Mouse (Mus musculus) E14TG2a.4 (cell line): ENCODE measurements around the gene Zmynd8.

Experiments used
- H3K27me3 ChIP-seq: 2 replicates; pipeline ENCODE4 v1.6.1; 2014; ENCODE audit warnings: low read length, control low read depth; ENCODE audit not compliant: insufficient read depth
- H3K36me3 ChIP-seq: 2 replicates; pipeline ENCODE4 v1.6.1; 2014; ENCODE audit warnings: low read length, control low read depth; ENCODE audit not compliant: insufficient read depth
- H3K4me1 ChIP-seq: replicated peaks from 2 replicates; pipeline ENCODE4 v1.6.1; 2014; ENCODE audit warnings: low read depth, low read length, control low read depth
- H3K4me3 ChIP-seq: replicated peaks from 2 replicates; pipeline ENCODE4 v1.5.1; 2014; ENCODE audit warnings: mild to moderate bottlenecking, low read length
- H3K9me3 ChIP-seq: 2 replicates; pipeline ENCODE4 v1.6.1; 2014; ENCODE audit warnings: low read length, control low read depth
- CTCF ChIP-seq: conservative IDR thresholded peaks from 2 replicates; pipeline ENCODE4 v1.5.1; 2014; ENCODE audit warnings: low read length
- NANOG ChIP-seq: IDR thresholded peaks from 2 replicates; pipeline ENCODE4 v1.6.1; 2014; ENCODE audit warnings: borderline replicate concordance, low read length, mixed read lengths
- POU5F1 ChIP-seq: IDR thresholded peaks from 2 replicates; pipeline ENCODE4 v1.6.1; 2014; ENCODE audit warnings: low read length, borderline replicate concordance

Zmynd8 gene

GRCm38 (mm10) chr2:165925144-165925543 lies 26.3 kb upstream of the Zmynd8 start:
- Histone ChIP-seq H3K4me1 (peaks cover 61% of the 10 kb centered on the region), H3K9me3 (no peaks in the 10 kb centered on the region), H3K4me3 (0 out of 2 replicates have a peak overlapping the region, but pooled peaks have one; percentile 37), H3K36me3 (no peaks in the 10 kb centered on the region), H3K27me3 (peaks cover 5% of the 10 kb centered on the region; the same call in 1 of the 2 replicates)
- no peak for TF ChIP-seq POU5F1
- TF ChIP-seq CTCF = no peak
- no peak for TF ChIP-seq NANOG

GRCm38 (mm10) chr2:165924695-165925094 lies 25.9 kb upstream of the Zmynd8 start:
- peaks cover 5% of the 10 kb centered on the region; the same call in 1 of the 2 replicates for H3K27me3 ChIP-seq
- H3K36me3 ChIP-seq = no peaks in the 10 kb centered on the region
- no peak for TF ChIP-seq POU5F1
- no peak for TF ChIP-seq CTCF
- no peak for TF ChIP-seq NANOG
- no peaks in the 10 kb centered on the region for H3K9me3 ChIP-seq
- H3K4me3 ChIP-seq = no peak overlapping the region
- peaks cover 61% of the 10 kb centered on the region for H3K4me1 ChIP-seq

GRCm38 (mm10) chr2:165923715-165924114 lies 24.9 kb upstream of the Zmynd8 start:
- H3K4me3 ChIP-seq = no peak overlapping the region
- no peaks in the 10 kb centered on the region for H3K36me3 ChIP-seq
- TF ChIP-seq NANOG (no peak), CTCF (no peak), POU5F1 (no peak)
- no peaks in the 10 kb centered on the region for H3K9me3 ChIP-seq
- H3K27me3 ChIP-seq = peaks cover 5% of the 10 kb centered on the region; the same call in 1 of the 2 replicates
- peaks cover 61% of the 10 kb centered on the region for H3K4me1 ChIP-seq

GRCm38 (mm10) chr2:165922994-165923393 lies 24.2 kb upstream of the Zmynd8 start:
- Histone ChIP-seq H3K27me3 (peaks cover 3% of the 10 kb centered on the region; the same call in 1 of the 2 replicates), H3K4me1 (peaks cover 58% of the 10 kb centered on the region), H3K4me3 (peak overlapping the region; percentile 32; the same call in 1 of the 2 replicates), H3K9me3 (no peaks in the 10 kb centered on the region), H3K36me3 (no peaks in the 10 kb centered on the region)
- TF ChIP-seq CTCF = no peak
- no peak for TF ChIP-seq POU5F1
- TF ChIP-seq NANOG = no peak

- TF ChIP-seq POU5F1 (no peak), CTCF (no peak), NANOG (no peak)
- Histone ChIP-seq H3K9me3 (no peaks in the 10 kb centered on the region), H3K36me3 (no peaks in the 10 kb centered on the region), H3K27me3 (0 out of 2 replicates have a peak, but pooled peaks cover 3% of the 10 kb centered on the region), H3K4me1 (peaks cover 50% of the 10 kb centered on the region), H3K4me3 (peak overlapping the region; percentile 52)
These were observed 23.4 kb upstream of the Zmynd8 start for GRCm38 (mm10) chr2:165922047-165922728.

- Histone ChIP-seq H3K4me3 (no peak overlapping the region), H3K9me3 (no peaks in the 10 kb centered on the region), H3K36me3 (no peaks in the 10 kb centered on the region), H3K27me3 (peaks cover 22% of the 10 kb centered on the region), H3K4me1 (peaks cover 25% of the 10 kb centered on the region)
- TF ChIP-seq NANOG (no peak), POU5F1 (no peak), CTCF (peak; percentile 82)
These were observed 15.5 kb upstream of the Zmynd8 start for GRCm38 (mm10) chr2:165914298-165914697.

GRCm38 (mm10) chr2:165913073-165913472 lies 14.3 kb upstream of the Zmynd8 start:
- peaks cover 32% of the 10 kb centered on the region for H3K4me1 ChIP-seq
- H3K9me3 ChIP-seq = no peaks in the 10 kb centered on the region
- H3K36me3 ChIP-seq = no peaks in the 10 kb centered on the region
- H3K4me3 ChIP-seq = no peak overlapping the region
- peaks cover 31% of the 10 kb centered on the region for H3K27me3 ChIP-seq
- TF ChIP-seq NANOG (no peak), CTCF (no peak), POU5F1 (no peak)

- no peak overlapping the region for H3K4me3 ChIP-seq
- H3K36me3 ChIP-seq = no peaks in the 10 kb centered on the region
- H3K4me1 ChIP-seq = peaks cover 49% of the 10 kb centered on the region
- no peaks in the 10 kb centered on the region for H3K9me3 ChIP-seq
- peaks cover 46% of the 10 kb centered on the region for H3K27me3 ChIP-seq
- TF ChIP-seq NANOG = no peak
- no peak for TF ChIP-seq CTCF
- no peak for TF ChIP-seq POU5F1
These were observed 10.9 kb upstream of the Zmynd8 start for GRCm38 (mm10) chr2:165909731-165910130.
